In genomic region chr19:44238906-44239305, GRCm38 (mm10) we compare ENCODE assay signal across 25 mouse cellular contexts. TPM values are rescaled to one million over a fixed set of nuclear protein-coding genes. Genes with fewer than 3 reads are reported as not detected.
A peak's percentile ranks its signal among the peaks of the same experiment; 100 is the strongest.
DNase-seq lines count a peak whose midpoint lies in the region; ATAC-seq and TF ChIP-seq lines count a peak whose summit lies in the region.
"Had no signal": no experiment of that assay in that cellular context is flagged by ENCODE, and none has a peak within 500 bp of the region (broad histone marks: within the 10 kb centered on the region; RNA-seq: fewer than 3 reads in every experiment).

No protein-coding gene starts in this region.

- no peak for TF ChIP-seq CTCF in testis, adult 2 months (IDR thresholded peaks at IDR 0.05; ENCODE audit: control insufficient read depth, insufficient read depth, insufficient replicate concordance, low read depth, low read length)

- DNase-seq in testis, postnatal 10 days (ENCODE audit: low spot score), result no peak
- peak; percentile 45 for DNase-seq in NIH3T3 (ENCODE audit: low read depth)
- DNase-seq in T-cell, adult 2 months (ENCODE audit: low spot score), result no peak
- DNase-seq in spleen, postnatal 4 days (ENCODE audit: low spot score in 2 of 2), result no peak
- DNase-seq: adrenal gland, adult 8-10 months; adrenal gland, postnatal 14 days; adrenal gland, postnatal 36 days; B cell, adult 2 months; cerebellum, adult 11 months; cerebellum, adult 18-20 months; cerebellum, adult 8-10 months; cerebellum, adult 9-11 months; cerebellum, postnatal 14 days; cerebellum, postnatal 36 days had no signal

- H3K4me1 ChIP-seq in testis, adult 2 months (ENCODE audit: control insufficient read depth, insufficient read depth, low read length), result peaks cover 2% of the 10 kb centered on the region; the same call in 1 of the 2 replicates
- H3K4me1 ChIP-seq: embryonic facial prominence, embryonic 12.5 days; forebrain, embryonic 13.5 days had no signal

- H3K4me3 ChIP-seq in testis, adult 2 months (ENCODE audit: control insufficient read depth, low read depth, low read length), result no peak overlapping the region
- H3K4me3 ChIP-seq: embryonic facial prominence, embryonic 10.5 days; embryonic facial prominence, embryonic 12.5 days; forebrain, embryonic 13.5 days had no signal

- H3K27ac ChIP-seq in testis, adult 2 months (ENCODE audit: control insufficient read depth, insufficient read depth, low read depth, low read length), result peak overlapping the region; percentile 56
- H3K27ac ChIP-seq: embryonic facial prominence, embryonic 10.5 days; embryonic facial prominence, embryonic 12.5 days; forebrain, embryonic 13.5 days had no signal

- H3K27me3 ChIP-seq in testis, adult 2 months (ENCODE audit: control insufficient read depth, insufficient read depth, low read length), result no peaks in the 10 kb centered on the region
- H3K27me3 ChIP-seq: CH12.LX; embryonic facial prominence, embryonic 12.5 days; forebrain, embryonic 13.5 days had no signal

- ATAC-seq in common myeloid progenitor, adult 5-6 weeks (replicated peaks; ENCODE audit: low read depth, poor library complexity, severe bottlenecking), result 0 out of 2 replicates have a peak, but pooled peaks have one; percentile 32
- ATAC-seq: activated CD4-positive, CD25-positive, alpha-beta regulatory T cell, adult 4 months; CD4-positive, CD25-positive, alpha-beta regulatory T cell, adult 4 months; forebrain, embryonic 13.5 days; forebrain, embryonic 16.5 days had no signal

- no peak for TF ChIP-seq POLR2A in testis, adult 2 months (IDR thresholded peaks at IDR 0.05; ENCODE audit: control insufficient read depth, low read depth, low read length)

- no peaks in the 10 kb centered on the region for H3K36me3 ChIP-seq in testis, adult 2 months (ENCODE audit: control insufficient read depth, insufficient read depth, low read length)
- H3K36me3 ChIP-seq: embryonic facial prominence, embryonic 10.5 days; embryonic facial prominence, embryonic 12.5 days; G1E had no signal

RNA-seq across cellular contexts. Expression of gene Scd3, which starts 35.8 kb away (rescaled TPM):
- 7.1 and 9.0 TPM in 2 replicates for polyA plus RNA-seq in testis, adult 2 months (2012; rRNA removed)
- not detected in 2 replicates for total RNA-seq in common myeloid progenitor, adult 5-6 weeks (2017)
- total RNA-seq: adrenal gland, postnatal 14 days; CH12.LX had no signal
- polyA plus RNA-seq: activated CD4-positive, CD25-positive, alpha-beta regulatory T cell, adult 4 months; CD4-positive, CD25-positive, alpha-beta regulatory T cell, adult 4 months; G1E had no signal

RNA-seq across cellular contexts. Expression of gene Pkd2l1, which starts 46.7 kb away (rescaled TPM):
- 9.2 and 11.5 TPM in 2 replicates for polyA plus RNA-seq in testis, adult 2 months (2012; rRNA removed)
- total RNA-seq in common myeloid progenitor, adult 5-6 weeks (2017), result not detected in 2 replicates
- total RNA-seq: adrenal gland, adult 18-20 months; adrenal gland, adult 8-10 months; adrenal gland, postnatal 14 days; adrenal gland, postnatal 36 days; G1E had no signal
- polyA plus RNA-seq: CD4-positive, CD25-positive, alpha-beta regulatory T cell, adult 4 months; embryonic facial prominence, embryonic 12.5 days; forebrain, embryonic 16.5 days; G1E had no signal

RNA-seq across cellular contexts. Expression of gene Scd2, which starts 54.6 kb away (rescaled TPM):
- 60.9 and 71.6 TPM in 2 replicates for polyA plus RNA-seq in testis, adult 2 months (2012; rRNA removed)
- total RNA-seq in common myeloid progenitor, adult 5-6 weeks (2017), result 115 and 135 TPM in 2 replicates
